Mouse (Mus musculus) cerebellum, adult 18-20 months (tissue): Measurements from ENCODE around the gene Olfr1378.

Source experiments
- DNase-seq, 2 experiments: peaks; one replicate each; pipeline ENCODE4 v3.0.0; 2021

The Olfr1378 gene

DNA sequence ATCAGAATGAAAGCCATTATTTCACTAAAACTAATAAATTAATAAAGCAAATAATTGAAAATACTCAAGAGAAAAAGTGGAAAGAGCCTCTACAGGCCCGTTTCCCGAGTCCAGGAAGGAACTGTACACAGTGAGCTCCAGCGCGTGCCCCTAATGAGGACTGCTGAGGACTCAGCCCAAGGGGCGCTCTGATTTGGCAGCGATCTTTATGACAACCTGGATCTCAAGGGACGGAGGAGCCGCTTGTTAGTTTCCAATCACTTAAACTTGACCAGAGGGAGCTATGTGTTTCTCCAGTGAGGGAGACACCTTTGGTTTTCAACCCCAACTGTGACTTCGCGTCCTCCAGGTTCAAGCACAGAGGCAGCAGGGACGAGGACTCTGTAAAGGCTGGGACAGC is at the start of gene Olfr1378:
Olfr1378 (plus strand) TSS at position 301 of the 400 bp plus-strand sequence.
- DNase-seq: no peak

DNA sequence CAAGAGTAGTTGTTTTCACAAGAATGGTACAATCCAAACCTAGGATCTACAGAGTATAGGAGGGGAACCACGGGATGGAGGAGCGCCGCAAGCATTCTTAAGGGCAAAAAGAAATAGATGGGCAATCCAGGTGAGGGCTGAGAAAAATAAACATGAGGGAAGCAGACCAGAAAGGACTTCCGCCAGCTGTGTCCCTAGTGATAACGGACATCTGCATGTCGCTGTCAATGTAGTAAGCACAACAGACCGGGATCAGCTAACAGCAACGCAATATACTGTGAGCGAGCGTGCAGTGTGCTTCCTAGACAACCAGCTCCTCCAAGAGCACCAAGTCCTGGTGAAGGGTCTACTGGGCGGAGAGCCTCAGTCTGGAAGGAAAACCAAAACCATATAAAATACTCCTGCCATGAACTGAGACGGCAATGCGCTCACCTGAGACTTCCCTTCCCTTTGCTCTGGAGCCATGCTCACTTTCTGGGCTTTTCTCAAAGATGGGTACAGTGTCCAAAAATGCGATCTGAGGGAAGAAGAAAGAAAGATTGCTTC is 35.8 kb upstream of the Olfr1378 start:
- peak in 1 of 2 experiments; percentile 25 for DNase-seq

DNA sequence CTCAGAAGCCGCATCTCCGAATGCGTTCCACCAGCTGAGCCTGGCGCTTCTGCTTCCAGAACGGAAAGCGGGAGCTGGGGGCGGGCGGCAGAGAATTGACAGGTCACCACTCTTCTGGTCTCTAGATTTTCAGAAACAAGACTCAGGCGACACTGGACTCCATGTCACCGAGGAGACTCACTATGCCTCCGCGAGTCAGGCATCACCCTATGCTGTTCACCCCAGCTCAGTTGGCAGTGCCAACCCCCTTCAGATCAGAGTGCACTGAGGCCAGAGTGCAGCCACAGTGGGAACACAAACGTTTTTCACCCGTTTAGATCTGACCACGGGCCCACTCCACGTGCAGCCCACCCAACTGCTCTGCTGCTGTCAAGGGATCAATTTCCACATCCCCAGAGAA is 35.3 kb upstream of the Olfr1378 start:
- DNase-seq: peak in 1 of 2 experiments; percentile 38

DNA sequence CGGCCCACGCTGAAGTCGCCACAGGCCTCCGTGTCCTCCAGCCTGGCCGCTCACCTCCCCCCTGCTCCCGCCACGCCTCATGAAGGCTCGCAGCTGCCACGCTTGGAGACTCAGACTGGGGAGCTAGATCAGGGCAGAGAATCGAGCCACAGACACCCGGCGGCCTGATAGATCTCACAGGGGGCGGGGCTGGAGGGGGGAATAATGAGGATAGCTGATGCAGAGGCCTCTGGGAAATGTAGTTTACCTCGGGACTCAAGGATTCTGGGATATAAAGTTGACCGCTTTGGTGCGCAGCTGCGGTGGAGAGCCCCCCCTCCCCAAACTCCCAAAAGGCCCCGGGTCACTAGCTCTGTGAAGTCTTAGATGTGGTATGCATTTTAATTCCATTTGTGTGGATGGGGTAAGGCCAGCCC is 34.9 kb upstream of the Olfr1378 start, which contains the start of gene Zfp354b:
Zfp354b (minus strand) TSS at position 183 of the 416 bp plus-strand sequence.
- DNase-seq: peak; percentile 87 to 94

DNA sequence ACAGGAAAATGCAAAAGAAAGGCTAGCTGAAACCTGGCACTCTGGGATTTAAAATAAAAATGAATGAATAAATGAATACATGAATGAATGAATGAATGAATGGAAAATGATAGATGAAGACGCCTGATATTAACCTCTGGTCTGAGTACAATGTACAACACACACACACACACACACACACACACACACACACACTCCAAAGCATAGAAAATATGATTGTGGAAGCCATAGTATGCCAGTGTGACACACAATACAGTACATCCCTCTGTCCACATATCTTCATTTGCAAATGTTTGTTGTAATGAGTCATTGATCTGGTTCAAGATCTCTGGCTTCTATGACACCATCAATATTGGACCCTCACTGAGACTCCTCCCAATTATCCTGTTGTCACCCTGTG is 34.3 kb upstream of the Olfr1378 start:
- no peak for DNase-seq

DNA sequence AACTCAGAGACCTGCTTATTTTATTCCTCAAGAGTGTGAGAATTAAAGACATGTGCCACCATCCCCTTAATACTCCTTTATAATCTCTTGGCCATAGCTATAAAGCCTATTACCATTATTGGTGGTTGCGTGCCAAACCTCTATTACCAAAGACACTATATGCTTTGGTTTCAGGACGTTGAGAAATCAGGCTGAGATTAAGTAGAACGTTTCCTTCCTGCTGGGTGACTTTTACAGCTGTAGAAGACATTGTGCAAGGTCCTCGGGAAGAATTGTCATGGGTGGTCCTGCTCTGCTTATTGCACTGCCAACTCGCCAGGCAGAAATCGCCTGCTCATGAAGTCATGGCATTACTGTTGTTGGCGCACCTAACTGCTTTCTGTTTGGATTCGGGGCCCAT is 27.9 kb upstream of the Olfr1378 start:
- no peak for DNase-seq

DNA sequence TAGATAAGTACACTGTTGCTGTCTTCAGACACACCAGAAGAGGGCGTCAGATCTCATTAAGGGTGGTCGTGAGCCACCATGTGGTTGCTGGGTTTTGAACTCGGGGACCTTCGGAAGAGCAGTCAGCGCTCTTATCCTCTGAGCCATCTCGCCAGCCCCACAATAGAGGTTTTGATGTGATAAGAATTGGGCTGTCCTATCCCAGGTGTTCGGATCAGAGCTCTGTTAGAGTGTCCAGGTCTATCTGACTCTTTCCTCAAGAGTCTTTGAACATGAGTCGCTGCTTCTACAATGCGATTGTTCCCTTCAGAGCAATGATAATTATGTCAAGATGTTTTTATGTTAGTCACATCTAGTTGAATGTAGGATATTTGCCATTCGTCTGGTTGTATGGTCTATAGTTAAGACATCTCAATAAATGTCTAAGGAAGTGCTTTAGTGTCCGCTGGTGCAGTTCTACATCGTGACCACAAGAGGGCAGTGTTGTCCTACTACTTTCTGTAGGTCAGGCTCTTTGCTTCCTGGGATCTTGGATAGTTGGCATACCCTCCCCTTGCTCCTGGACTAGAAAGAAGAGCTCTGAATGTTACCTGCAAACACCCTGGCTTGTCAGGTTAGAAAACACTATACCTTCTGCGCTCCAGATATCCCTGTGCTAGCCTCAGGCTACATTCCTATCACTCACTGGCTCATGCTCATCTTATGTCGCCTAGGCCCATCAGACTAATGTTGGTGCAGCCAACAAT is 26.5 kb upstream of the Olfr1378 start:
- peak; percentile 29 to 38 for DNase-seq

DNA sequence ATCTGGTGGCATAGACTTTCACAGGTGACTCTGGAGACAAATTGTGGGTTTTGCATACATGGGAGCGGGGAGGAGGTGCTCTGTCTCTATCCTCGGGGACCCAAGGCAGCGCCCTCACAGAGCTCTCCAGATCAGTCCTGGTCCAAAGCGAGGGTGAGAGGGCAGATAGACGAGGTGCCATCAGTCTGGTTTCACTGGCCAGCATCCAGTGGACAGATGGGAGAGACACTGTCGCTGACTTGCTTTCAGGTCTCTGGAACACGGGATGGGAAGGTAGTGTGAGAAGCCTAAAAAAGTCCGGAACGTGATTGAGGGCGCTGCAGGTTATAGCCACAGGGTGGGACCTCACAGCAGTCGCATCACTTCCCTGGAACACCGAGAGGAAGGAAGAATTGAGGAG is 23.9 kb upstream of the Olfr1378 start:
- no peak for DNase-seq

DNA sequence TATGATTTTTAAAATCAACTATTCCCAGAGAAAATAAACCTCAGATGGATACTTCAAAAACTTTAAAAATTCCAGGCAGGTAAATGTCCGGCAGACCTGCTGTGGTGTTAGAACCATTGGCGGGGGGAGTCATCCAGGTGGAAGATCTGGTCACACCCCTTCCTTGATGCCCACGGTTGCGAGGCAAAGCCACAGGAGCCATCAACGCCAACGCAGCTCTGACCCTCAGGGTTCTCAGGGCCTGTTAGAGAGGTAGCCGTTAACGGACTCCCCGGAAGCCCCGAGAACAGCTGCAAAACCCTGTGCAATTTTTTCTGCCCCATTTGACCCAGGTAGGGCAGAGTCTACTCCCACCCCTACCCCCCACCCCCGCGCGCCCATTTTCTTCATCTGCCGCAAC is 22.8 kb upstream of the Olfr1378 start, which contains the start of gene 4933414I15Rik:
4933414I15Rik (minus strand) TSS at position 260 of the 400 bp plus-strand sequence.
- DNase-seq: no peak

DNA sequence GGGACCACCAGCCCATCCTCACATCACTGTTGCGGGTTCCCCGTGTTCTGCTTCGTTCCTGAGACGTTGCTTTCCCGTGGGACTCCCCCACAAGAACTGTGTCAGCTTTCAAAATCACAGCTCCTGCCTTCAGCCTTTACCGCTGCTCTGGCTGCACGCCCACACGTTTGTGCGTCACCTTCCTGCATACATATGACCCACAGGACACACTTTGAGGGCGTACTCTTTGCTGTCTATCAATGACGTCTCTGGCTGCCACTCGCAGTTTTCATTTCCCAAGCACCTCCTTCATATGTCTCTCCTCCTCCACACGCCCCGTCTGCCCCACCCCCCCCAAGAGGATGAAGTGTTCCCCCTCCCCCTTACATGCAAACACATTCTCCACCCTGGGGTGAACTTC is 14.0 kb upstream of the Olfr1378 start:
- DNase-seq: no peak

DNA sequence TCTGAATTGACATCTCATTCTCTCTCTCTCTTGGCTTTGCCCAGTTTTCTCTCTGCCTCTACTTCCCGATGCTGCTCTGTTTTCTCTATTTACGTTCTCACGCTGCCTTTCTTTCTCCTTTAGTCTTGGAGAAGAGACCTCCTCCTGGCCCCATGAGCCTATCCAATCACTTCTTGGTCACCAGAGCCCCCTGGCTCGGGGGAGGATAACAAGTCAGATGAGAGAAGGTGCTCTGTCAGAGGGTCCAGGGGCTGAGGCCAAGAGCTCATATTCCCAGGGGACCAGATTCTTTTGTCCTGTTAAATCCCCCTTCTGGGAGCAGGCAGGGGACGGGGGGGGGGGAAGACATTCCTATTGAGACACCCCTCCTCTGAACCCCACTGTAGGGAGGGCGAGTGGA is 12.7 kb upstream of the Olfr1378 start, which contains the start of gene Prop1:
Prop1 (minus strand) TSS at position 101 of the 400 bp plus-strand sequence.
- DNase-seq: no peak

DNA sequence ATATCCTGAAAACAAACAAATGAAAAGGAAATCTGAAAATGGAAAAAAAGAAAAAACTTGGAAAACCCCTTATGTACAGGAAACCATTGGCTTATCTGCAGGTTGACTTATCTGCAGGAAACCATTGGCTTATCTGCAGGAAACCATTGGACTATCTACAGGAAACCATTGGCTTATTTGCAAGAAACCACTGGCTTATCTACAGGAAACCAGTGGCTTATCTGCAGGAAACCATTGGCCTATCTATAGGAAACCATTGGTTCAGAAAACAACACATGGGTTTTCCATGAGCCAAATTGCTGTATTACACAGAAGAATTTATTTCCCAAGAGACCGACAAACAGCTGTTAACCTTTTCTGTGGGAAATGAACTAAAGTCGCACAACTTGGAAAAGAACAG is 1.4 kb upstream of the Olfr1378 start:
- no peak for DNase-seq

DNA sequence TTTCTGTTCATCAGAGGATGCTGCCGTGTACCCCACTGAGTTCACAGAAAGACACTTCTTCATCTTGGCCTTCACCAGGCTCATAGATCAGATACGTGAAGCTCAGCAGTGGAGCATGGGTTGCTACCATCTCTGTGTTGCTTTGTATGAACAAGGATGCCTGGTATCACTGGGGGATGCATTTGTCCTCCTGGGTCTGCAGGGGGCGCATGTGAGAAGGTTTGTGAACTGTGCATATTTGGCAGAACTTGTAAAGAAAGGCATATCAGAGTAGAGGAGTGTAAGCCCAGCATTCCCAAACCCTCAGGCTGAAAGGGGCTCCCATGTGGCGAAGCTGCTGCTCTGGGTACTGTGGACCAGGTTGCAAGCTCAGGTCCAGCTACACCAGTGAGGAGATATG is 10.9 kb downstream of the Olfr1378 start:
- peak in 1 of 2 experiments; percentile 1 for DNase-seq

DNA sequence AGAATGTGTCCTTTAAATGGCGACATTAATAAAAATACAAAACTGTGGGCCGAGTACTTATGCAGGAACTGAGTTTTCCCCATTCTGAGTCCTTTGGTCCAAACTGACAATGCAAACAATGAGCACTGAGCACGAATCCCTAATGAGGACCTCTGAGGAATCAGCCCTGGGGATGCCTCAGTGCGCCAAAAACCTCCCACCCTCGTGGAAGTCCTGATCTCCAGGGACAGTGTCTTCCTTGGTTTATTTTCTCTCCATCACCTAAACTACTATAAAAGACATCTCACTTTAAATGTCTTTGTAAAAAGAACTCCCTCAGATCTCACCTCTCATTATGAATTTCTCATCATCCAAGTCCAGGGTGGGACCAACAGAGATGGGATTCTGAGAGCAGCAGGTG is 15.3 kb downstream of the Olfr1378 start, which contains the start of gene Olfr1377:
Olfr1377 (plus strand) TSS at position 301 of the 400 bp plus-strand sequence.
- DNase-seq: no peak

DNA sequence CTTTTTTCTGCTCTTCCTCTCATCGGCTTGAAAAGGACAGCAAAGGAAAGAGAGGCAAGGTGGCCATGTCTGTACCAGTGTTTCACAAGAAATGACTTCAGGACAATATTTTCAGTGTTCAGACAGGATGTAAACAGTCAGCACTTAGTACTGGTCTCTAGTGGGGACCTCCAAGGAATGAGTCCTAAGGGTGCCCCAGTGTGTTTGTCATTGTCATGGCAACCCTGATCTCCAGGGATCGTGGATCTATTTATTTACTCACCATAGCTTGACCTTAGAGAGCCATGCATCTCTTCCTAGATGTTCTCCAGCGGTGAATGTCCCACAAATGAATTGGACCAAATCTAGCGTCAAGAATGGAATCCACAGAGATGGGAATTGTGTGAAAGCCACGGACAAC is 37.0 kb downstream of the Olfr1378 start, which contains the start of gene Olfr51:
Olfr51 (plus strand) TSS at position 301 of the 400 bp plus-strand sequence.
- DNase-seq: no peak

DNA sequence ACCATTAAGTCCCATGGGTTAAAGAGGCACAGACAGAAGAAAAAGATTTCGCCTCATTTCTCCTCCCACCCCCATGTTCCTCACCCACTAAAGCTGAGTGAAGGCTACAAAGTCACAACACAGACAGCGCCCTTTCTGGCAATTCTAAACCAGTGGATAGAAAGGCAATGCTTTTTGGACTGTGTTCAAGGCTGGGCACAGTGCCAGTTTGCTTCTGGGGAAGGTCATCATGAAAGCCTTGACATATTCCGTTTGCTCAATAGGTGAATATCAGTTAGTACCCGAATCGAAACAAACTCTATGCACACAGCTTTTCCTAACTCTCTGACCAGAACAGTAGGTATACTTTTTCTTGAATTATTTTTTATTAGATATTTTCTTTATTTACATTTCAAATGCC is 45.5 kb downstream of the Olfr1378 start:
- DNase-seq: peak in 1 of 2 experiments; percentile 4

DNA sequence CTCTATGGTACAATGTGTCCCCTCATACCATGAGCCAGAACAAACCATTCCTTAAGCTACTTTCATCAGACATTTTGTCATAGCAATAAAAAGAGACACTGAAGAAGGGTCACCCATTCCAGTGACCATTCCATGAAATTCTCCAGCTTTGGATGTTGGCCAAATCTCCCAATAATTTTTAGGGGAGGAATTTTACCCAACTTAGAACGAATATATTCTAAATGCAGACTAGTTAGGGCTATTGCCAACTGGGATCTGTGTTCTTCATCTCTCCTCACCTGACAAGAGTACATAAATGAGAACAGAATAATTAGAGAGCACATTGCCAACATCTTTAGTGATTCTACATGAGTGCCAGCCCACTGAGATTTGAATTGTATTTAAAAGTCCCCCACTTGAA is 47.6 kb downstream of the Olfr1378 start, which contains the start of gene Olfr54:
Olfr54 (plus strand) TSS at position 301 of the 400 bp plus-strand sequence.
- DNase-seq: no peak

DNA sequence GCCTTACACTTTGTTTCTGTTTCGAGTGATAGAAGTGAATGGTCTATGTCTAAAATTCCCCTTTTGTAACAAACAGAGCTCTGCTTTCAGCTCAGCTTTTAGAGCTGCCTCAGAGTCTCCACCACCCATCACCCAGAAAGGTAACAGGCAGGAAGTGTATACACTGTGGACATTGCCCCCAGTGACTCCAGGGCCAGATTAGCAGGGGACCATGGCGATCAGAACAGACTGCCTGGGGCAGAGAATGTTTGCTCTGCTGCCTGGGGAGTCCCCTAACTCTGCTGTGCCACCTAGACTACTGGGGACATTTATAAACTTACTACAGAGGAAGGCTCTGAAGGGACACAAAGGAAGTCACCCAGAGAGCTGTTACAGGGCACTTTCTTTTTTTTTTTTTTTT is 50.0 kb downstream of the Olfr1378 start:
- no peak for DNase-seq
